Mouse (Mus musculus): Measurements from ENCODE around the gene Hadhb. TPM values are rescaled to one million over a fixed set of nuclear protein-coding genes. Genes with fewer than 3 reads are reported as not detected.

Hadhb gene
- 100 to 1,000 TPM; 114 to 116 TPM for total RNA-seq (2023)

DNA sequence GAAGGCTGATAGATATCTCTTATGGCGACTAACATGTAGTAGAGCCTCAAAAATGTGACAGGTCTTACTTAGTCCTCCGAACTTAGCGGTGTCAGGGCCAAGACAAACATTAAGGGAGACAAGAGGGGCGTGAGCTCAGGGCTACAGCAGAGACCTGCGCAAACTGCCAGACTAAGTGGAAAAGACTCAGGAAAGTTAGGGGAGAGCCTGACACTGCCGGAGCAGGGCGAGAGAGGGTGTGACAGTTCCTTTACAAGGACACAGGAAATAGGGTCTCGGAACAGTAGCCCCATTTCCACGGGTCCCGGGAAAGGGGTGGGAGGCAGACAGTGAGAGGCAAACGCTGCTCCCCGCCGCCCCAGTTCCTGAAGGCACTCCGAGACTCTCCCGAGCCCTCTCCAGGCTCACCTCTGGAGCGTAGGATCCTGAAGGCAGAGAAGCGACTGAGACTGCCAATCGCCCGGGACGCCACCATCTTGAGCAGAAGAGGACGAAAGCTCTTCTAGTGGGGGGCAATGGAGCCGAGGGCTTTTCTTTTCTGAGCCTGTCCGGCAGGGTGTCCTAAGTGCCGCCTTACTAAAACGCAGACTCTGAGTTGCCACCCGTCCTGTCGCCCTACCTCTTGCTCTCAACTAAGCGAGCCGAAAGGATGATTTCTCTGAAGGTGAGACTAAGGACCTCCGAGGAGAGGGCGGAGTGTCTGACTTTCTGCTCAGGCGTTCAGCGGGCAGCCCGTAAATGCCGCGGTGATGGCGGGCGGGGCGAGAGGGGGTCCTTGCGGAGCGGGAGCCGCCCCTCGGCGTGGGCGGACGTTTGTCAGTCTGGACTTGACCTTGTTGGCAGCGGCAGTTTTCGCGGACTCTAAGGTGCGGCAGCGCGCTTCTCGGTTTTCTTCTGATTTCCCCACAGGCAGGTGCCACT, at the start of gene Hadhb, which contains the start of gene Hadha:
TSS of gene Hadhb (plus strand) at position 775 of the 921 bp plus-strand sequence.
TSS of gene Hadha (minus strand) at position 689 of the 921 bp plus-strand sequence.

DNA sequence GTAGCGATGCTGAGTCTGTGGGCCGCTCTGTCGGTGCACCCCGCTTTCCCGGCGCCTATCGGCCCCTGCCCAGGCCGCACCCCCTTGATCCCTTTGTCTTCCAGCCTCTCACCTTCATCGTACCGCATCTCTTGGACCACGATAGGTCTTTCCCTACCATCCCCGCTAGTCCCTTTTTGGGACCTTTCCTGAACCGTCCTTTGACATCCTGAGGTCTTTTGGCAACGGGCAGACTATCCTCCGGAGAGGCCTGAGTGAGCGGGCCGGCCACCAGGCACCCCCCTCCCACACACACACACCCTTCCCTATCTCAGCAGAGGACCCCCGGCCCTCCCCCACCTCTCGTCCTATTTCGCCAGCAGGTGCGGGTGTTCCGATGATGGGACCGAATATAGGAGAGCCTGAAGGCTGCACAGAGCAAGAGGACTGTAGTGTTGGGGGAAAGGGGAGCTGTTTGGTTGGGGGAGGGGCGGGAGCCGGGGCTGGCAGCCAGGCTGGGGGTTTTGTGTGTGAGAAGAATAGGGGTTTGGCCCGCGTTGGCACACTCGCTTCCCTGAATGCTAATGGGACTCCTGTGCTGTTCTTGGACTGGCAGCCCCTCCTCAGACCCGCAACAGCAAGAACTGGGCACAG, 49.3 kb upstream of the Hadhb start, which contains the start of gene 3110082J24Rik:
TSS of gene 3110082J24Rik (minus strand) at position 419 of the 633 bp plus-strand sequence.

DNA sequence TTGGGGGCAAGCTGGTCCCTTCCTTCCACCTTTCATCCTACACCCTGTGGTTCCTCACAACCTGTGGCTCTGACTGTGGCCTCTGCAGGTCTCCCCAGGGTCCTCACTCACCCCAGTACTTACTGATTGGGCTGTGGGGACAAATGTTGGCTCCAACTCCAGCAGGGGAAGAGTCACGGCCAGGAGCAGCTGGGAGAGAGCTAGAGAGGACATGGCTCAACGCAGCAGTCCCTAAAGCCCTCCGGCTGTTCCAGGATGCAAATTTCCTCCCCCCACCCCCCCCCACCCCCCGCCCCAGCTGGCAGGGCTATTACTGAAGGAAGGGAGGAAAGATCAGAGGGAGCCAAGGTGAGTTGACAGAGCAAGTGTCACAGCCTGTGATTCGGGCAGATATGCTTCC, 50.4 kb downstream of the Hadhb start, which contains the start of gene Adgrf3:
TSS of gene Adgrf3 (minus strand) at position 230 of the 400 bp plus-strand sequence.

DNA sequence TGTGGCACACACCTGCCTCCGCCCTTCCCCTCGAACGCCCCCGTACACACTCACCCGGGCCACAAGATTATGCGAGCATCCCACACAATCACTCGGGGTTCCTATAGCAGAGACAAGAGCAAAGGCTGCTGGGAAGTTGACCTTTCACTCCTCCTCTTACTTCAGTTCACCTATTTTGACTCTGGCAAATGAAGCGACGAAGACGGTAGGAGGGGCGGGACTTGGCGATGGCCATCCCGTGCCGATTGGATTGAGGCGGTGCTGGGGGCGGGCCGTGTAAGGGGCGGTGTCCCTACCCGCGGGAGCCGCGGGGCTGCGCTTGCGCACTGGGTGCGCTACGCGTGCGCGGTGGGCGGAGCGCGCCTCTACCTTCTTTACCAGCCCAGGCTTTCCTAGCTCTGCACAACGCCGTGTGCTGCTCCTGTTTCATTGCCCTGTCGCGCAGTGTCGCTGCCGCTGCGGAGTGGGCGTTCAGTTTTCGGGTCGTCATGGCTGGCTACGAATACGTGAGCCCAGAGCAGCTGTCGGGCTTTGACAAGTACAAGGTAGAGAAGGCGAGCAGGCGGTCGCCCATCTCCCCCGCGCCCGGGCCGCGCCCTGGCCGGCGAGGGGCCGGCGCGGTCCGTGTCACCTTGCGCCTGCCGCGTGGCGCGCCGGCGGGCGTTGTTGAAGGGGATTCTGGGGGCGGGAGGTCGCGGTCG, 77.4 kb downstream of the Hadhb start, which contains the start of gene Selenoi:
TSS of gene Selenoi (plus strand) at position 311 of the 701 bp plus-strand sequence.

Other genes with a start within 250 kb of the Hadhb start
- gene Il6, start 142.1 kb upstream of the Hadhb start, total RNA-seq (2023), result not detected
- 10 to 100 TPM in 1 of 2 experiments, 1 to 10 TPM in 1; 9.5 to 29.7 TPM for gene Tyms, start 81.6 kb upstream of the Hadhb start, total RNA-seq (2023)
- not detected for gene Garem2, start 50.1 kb upstream of the Hadhb start, total RNA-seq (2023)
- gene 3110082J24Rik, start 49.2 kb upstream of the Hadhb start, total RNA-seq (2023), result not detected
- 100 to 1,000 TPM in 1 of 2 experiments, 10 to 100 TPM in 1; 84.8 to 102 TPM for gene Hadha, start 86 bp upstream of the Hadhb start, total RNA-seq (2023)
- not detected for gene Adgrf3, start 50.5 kb downstream of the Hadhb start, total RNA-seq (2023)
- gene Selenoi, start 77.3 kb downstream of the Hadhb start, total RNA-seq (2023), result 10 to 100 TPM; 25.2 to 31.5 TPM
- 10 to 100 TPM; 34.5 to 41.5 TPM for gene Drc1, start 126.1 kb downstream of the Hadhb start, total RNA-seq (2023)